Mouse (Mus musculus): Measurements from ENCODE around the gene Man1c1.

The Man1c1 gene

GRCm38 (mm10) chr4:134638111-134638550 is 66.0 kb downstream of the Man1c1 start:
- no peak for DNase-seq (ENCODE audit: low spot score in 2 of 2)

- DNase-seq (ENCODE audit: low spot score in 2 of 2) = no peak
These were observed 67.7 kb downstream of the Man1c1 start for GRCm38 (mm10) chr4:134636406-134636805.

DNA sequence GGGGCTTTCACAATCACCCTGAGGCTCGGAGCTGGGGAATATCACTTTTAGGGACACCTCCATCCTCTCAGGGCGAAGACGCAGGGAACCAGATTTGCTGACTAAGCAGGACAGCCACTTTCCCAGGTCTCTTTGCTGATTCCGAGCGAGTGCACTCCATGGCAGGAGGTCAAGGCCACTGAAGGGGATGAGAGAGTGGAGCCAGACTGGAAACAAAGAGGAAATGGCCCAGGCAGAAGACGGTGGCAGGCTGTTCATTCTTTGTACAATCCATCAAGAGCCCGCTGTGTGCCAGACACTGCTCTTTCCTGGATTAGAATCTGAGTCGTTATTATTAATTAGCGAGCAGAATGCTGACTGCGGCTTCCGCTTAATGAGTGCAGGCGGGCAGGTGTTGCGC is 70.1 kb downstream of the Man1c1 start:
- no peak for DNase-seq (ENCODE audit: low spot score in 2 of 2)

DNA sequence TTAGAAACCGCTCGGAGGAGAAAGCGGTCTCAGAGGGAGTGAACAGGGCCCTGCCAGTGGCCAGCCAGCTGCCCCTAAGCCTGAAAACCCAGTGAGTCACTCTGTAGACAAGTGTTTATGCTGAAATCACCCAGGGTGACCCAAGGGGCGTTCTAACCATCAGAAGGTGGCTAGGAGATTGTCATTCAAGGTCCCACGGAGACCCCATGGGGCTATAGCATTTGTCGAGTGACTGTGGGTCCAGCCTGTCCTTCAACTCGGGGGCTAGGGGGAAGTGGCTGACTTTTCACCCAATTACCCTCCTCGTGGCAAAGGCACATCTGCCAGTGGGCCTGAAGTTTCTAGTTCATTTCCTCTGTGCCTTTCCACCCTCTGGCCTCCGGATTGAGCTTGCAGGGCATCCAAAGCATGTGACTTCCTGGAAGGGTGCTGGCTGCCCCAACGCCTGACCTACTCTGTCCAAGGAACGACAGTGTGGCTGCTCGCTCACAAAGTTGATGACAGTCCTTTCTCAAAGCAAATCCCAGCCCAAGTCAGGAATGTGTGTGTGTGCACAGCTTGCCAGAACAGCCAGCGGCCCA is 71.9 kb downstream of the Man1c1 start:
- no peak for DNase-seq (ENCODE audit: low spot score in 2 of 2)

DNA sequence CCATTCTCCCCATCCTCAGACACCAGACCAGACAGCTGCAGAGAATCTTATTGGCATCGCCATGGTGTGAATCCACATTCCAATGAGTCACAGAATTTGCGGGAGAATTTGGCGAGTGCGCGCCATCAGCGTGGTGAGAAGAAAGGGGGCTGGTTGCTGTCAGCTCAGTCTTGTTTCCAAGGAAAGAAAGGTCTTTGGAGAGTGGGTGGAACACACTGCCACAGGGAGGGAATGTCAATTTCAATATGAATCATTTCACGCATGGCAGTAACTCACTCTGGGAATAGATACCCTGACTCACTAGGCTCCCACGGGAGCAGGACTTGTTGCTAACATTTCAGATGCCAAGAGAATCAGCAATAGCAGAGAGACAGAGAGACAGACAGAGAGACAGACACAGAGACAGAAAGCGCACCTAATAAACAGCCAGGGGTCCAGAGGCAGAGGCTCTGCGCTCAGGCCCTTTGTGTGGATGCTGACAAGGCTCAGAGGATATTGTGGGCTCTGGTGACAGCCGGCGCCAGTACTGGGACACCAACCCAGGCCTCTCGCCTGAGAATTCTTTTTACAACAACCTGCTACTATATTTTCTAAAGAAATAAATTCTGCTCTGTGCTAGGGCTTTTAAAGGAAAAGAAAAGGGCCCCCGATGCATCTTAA is 72.5 kb downstream of the Man1c1 start:
- DNase-seq (ENCODE audit: low spot score in 2 of 2) = peak; percentile 85 to 86

DNA sequence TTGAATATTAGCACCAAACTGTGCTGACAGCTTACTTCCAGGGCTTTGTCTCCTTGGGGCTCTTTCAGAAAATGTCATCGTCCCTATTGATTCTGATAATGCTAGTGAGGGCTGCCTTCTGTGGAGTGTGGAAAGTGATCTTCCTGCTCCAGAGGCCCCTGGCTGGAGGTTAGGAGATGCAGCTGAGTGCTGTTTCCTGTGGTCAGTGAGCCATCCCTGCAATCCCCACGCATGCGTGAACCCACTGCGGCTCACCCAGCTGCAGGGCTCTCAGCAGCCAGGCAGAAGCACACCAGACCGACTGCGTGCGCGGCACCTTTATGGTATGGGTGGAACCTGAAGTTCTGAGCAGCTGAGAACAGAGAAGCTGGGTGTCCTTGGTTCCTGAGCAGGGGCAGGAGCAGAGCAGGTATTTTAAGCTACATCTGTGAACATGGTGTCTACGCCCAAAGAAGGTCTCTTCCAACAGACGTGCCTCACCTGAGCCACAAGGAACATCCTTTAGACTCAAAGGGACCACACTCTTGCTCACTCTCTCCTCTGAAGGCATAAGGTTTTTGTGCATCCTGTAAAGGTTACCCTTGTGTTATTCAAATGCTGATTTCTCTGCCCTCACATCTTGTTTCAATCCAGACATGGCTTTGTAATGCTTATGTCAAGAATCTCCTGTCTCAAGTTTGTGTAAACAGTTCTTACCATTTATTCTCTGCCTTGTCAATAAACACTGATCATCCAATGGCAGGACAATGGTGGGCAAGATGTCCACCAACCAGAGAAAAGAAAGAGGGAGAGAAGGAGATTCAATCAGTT is 75.3 kb downstream of the Man1c1 start:
- no peak for DNase-seq (ENCODE audit: low spot score in 2 of 2)

- DNase-seq (ENCODE audit: low spot score in 2 of 2) = no peak
These were observed 76.0 kb downstream of the Man1c1 start for GRCm38 (mm10) chr4:134628058-134628457.

GRCm38 (mm10) chr4:134626883-134627282 is 77.2 kb downstream of the Man1c1 start:
- no peak for DNase-seq (ENCODE audit: low spot score in 2 of 2)

DNA sequence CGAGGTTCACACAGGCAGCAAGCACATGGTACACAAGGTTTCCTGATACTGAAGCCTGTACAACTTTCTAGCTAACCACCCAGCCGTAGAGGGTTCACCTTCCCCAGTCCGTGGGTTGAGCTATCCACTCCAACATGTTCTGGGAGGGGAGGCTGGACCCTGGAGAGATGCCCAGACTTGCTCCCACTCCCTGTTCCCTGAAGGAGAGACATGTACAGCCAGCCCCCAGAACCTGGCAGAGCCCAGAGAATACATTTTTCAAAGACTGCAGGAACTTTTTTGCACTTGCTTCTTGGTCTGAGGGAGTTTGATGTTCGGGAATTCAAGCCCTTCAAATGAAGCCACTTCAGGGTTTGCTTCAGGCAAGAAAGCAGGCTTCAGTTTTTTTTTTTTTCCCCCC is 77.7 kb downstream of the Man1c1 start:
- peak; percentile 74 to 76 for DNase-seq (ENCODE audit: low spot score in 2 of 2)

DNA sequence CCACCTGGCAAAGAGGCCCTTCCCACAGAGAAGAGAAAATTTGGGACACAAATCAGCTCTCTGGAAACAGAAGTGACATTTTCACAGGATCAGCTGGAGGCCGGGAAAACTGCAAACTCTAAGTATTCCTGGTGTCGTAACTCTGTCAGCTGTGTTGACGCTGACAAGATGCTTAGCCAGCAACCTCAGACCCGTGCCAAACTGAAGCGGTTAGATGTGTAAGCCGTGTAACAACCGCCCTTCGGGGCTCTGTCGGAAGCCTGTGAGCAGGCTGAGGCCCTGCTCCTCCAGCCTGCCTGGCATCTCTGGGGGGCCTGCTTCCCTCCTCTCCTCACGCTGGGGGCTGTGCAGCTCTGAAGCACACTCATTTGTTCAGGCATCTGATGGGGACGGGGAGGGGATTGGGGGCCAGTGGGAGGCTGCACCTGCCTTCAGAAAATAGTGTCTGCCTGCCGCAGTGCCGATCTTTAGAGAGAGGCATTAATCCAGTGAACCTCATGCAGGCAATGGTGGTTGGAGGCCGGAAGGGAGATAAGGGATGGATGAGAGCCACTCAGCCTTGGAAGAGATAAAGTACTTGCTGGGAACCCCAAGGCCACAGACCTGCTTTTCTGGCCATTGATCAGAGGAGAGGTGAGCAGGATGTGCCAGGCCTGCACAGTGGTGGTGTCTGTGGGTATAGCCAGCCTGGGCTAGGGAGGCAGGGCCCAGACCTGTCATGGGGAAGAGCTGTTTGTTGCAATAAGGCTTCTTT is 79.8 kb downstream of the Man1c1 start:
- no peak for DNase-seq (ENCODE audit: low spot score in 2 of 2)

DNA sequence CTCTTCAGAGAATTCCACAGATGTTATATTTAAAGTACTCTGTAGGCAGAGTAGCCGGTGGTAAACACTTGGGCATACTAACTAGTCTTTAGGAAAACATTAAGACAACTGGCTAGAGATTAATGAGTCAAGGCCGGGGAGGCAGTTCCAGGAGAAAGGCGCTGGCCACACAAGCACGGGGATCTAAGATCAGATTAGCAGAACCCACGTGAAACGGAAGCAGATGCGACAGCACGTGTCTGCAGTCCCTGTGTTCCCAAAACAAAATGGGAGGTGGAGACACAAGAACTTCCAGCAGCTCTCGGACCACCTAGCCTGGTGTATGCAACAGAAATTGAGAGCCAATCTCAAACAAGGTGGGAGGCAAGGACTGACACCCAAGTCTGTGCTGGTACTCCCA is 82.4 kb downstream of the Man1c1 start:
- no peak for DNase-seq (ENCODE audit: low spot score in 2 of 2)

GRCm38 (mm10) chr4:134620246-134620645 is 83.8 kb downstream of the Man1c1 start:
- DNase-seq (ENCODE audit: low spot score in 2 of 2) = no peak

DNA sequence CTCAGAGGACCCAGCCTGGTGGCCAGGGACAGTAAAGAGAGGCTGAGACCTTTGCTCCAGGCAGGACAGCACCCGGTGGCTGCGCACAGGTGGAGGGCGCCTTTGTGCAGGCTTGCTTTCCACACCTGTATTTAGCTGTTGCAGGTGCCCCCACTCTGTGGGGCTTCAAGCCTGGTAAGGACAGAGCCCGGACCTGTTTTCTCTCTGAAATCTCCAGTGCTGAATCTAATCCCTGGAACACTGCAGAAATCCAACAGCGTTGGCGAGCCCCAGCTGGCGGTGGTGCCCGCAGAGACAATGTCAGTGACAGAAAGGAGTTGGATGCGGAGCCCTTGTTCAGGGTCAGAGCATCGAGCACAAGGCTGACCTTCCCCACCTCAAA is 84.6 kb downstream of the Man1c1 start:
- no peak for DNase-seq (ENCODE audit: low spot score in 2 of 2)

GRCm38 (mm10) chr4:134618810-134619488 is 85.1 kb downstream of the Man1c1 start:
- no peak for DNase-seq (ENCODE audit: low spot score in 2 of 2)

DNA sequence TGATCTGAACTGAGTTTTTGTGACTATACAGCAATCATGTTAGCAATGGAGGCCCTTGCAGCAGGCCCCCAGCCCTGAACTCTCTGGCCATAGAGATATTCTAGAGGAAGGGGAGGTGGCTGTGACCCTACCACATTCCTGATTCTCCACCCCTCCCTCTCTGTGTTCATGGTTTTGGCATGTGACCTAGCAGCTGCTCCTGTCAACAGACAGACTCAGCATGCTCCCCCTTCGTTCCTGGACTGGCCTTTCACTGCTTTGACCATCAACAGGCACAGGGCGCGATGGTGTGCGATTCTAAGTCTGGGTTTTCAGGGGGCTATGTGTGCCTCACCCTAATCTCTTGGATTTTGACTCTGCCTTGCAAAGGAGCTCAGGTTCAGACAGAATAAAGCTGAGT is 86.3 kb downstream of the Man1c1 start:
- DNase-seq (ENCODE audit: low spot score in 2 of 2) = no peak

DNA sequence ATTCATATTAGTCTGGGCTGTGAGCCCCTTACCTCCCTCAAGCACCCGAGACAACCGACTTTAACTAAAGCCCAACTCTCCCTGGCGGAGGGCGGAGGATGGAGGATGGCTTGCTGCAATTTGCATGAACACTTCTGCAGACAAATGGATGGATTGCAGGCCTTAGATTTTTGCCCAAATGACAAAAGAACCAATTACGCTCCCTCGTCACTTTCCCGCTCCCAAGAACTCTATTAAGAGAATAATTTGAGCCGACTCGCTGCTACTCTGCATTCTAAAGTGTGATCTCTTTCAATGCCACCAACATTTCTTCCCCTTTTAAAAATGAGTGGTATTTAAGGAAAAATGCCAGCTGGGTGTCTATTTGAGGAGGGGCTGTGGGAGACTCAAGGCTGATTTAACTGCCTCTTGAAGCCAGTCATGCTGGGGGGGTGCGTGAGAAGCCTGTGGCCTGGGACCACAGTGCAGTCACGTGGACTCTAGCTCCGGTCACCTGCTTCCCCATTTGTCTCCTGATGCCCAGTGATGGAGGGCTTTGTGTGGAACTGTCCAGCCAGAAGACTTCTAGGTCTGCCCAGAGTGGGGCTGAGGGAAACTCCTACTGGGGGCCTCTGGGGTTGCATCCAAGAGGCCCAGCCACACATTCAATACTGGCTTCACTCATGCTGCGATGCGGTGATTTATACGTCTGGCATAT is 88.0 kb downstream of the Man1c1 start:
- DNase-seq (ENCODE audit: low spot score in 2 of 2) = no peak

GRCm38 (mm10) chr4:134612070-134612667 is 91.9 kb downstream of the Man1c1 start:
- no peak for DNase-seq (ENCODE audit: low spot score in 2 of 2)

DNA sequence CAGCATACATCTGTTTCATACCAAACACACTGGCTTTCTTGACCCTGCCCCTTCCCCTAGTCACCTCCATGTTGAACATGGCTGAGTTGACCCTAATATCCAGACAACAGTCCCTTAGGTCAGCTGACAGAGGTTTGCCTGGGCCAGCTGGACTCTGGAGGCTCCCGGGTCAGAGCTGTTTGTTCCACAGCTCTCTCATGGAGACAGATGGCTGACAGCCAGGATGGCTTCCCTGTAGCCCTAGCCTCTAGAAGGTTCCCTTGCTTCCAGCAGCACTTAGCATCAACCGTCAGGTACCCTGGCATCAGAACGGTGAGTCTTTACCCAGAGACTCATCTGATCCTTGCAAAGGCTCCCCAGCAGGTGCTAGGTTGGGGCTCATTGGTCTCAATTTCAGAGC is 93.5 kb downstream of the Man1c1 start:
- no peak for DNase-seq (ENCODE audit: low spot score in 2 of 2)

- no peak for DNase-seq (ENCODE audit: low spot score in 2 of 2)
These were observed 96.4 kb downstream of the Man1c1 start for GRCm38 (mm10) chr4:134607679-134608078.

GRCm38 (mm10) chr4:134606054-134606453 is 98.0 kb downstream of the Man1c1 start:
- no peak for DNase-seq (ENCODE audit: low spot score in 2 of 2)

GRCm38 (mm10) chr4:134604472-134604871 is 99.6 kb downstream of the Man1c1 start:
- DNase-seq (ENCODE audit: low spot score in 2 of 2) = no peak
